Mouse (Mus musculus) T-helper 1 cell (primary cell): Measurements from ENCODE around the gene Gadl1.

Experiments used
- in situ Hi-C: fragments of 300-600 bp; cut with MboI, MseI; formaldehyde crosslinking; loops from one replicate; pipeline ENCODE4 v1.15.1; 2025; ENCODE audit warnings: high pct_unique_total_duplicates

The Gadl1 gene

GRCm38 (mm10) chr9:116085999-116086398, 176.7 kb downstream of the Gadl1 start:
- in situ Hi-C loops = no loop called here

GRCm38 (mm10) chr9:116087263-116087662, 178.0 kb downstream of the Gadl1 start:
- in situ Hi-C loops = no loop called here

- in situ Hi-C loops = no loop called here
Measured at GRCm38 (mm10) chr9:116087880-116088279, 178.6 kb downstream of the Gadl1 start.

GRCm38 (mm10) chr9:116088912-116089311, 179.7 kb downstream of the Gadl1 start:
- in situ Hi-C loops = no loop called here

- in situ Hi-C loops = no loop called here
Measured at GRCm38 (mm10) chr9:116090296-116090695, 181.0 kb downstream of the Gadl1 start.

- in situ Hi-C loops = no loop called here
Measured at GRCm38 (mm10) chr9:116091101-116091841, 182.0 kb downstream of the Gadl1 start.

GRCm38 (mm10) chr9:116091921-116092320, 182.7 kb downstream of the Gadl1 start:
- in situ Hi-C loops = no loop called here

- in situ Hi-C loops = no loop called here
Measured at GRCm38 (mm10) chr9:116098724-116099595, 189.7 kb downstream of the Gadl1 start.

- in situ Hi-C loops = no loop called here
Measured at GRCm38 (mm10) chr9:116099596-116099993, 190.3 kb downstream of the Gadl1 start.

GRCm38 (mm10) chr9:116100015-116100414, 190.8 kb downstream of the Gadl1 start:
- in situ Hi-C loops = no loop called here

GRCm38 (mm10) chr9:116101842-116102241, 192.6 kb downstream of the Gadl1 start:
- in situ Hi-C loops = no loop called here

GRCm38 (mm10) chr9:116104770-116105169, 195.5 kb downstream of the Gadl1 start:
- in situ Hi-C loops = no loop called here

- in situ Hi-C loops = no loop called here
Measured at GRCm38 (mm10) chr9:116108729-116109128, 199.5 kb downstream of the Gadl1 start.

- in situ Hi-C loops = no loop called here
Measured at GRCm38 (mm10) chr9:116111149-116111970, 202.1 kb downstream of the Gadl1 start.

GRCm38 (mm10) chr9:116114339-116114738, 205.1 kb downstream of the Gadl1 start:
- in situ Hi-C loops = no loop called here

GRCm38 (mm10) chr9:116115875-116116274, 206.6 kb downstream of the Gadl1 start:
- in situ Hi-C loops = no loop called here

GRCm38 (mm10) chr9:116118332-116118872, 209.1 kb downstream of the Gadl1 start:
- in situ Hi-C loops = no loop called here

GRCm38 (mm10) chr9:116119990-116120389, 210.7 kb downstream of the Gadl1 start:
- in situ Hi-C loops = no loop called here

GRCm38 (mm10) chr9:116121472-116121871, 212.2 kb downstream of the Gadl1 start:
- in situ Hi-C loops = no loop called here

- in situ Hi-C loops = no loop called here
Measured at GRCm38 (mm10) chr9:116122544-116122943, 213.3 kb downstream of the Gadl1 start.

GRCm38 (mm10) chr9:116122969-116123589, 213.8 kb downstream of the Gadl1 start:
- in situ Hi-C loops = no loop called here
